Mouse (Mus musculus) kidney, adult 2 months (tissue): ENCODE measurements at regions not wholly inside any gene's neighbourhood (a gene's known extent, or its start where the extent isn't known, plus 50 kb on each side); places are given as distances from the start of the nearest gene placed in this dataset.

Experiments
- DNase-seq: peaks from one replicate; pipeline ENCODE4 v3.0.0; 2021
- H3K27ac ChIP-seq: fragments of 200-500 bp; 2 replicates; pipeline ENCODE4 v1.5.1; 2012; ENCODE audit warnings: low read depth, low read length, control low read depth, inconsistent platforms; ENCODE audit not compliant: insufficient read depth
- H3K27me3 ChIP-seq: fragments of 200-500 bp; replicated peaks from 2 replicates; pipeline ENCODE4 v1.6.1; 2012; ENCODE audit warnings: mild to moderate bottlenecking, moderate library complexity, low read length, inconsistent platforms; ENCODE audit not compliant: control insufficient read depth, insufficient read depth
- H3K36me3 ChIP-seq: fragments of 200-500 bp; 2 replicates; pipeline ENCODE4 v1.6.1; 2012; ENCODE audit warnings: mild to moderate bottlenecking, moderate library complexity, low read length, inconsistent platforms; ENCODE audit not compliant: control insufficient read depth, insufficient read depth
- H3K4me1 ChIP-seq: fragments of 200-500 bp; 2 replicates; pipeline ENCODE4 v1.6.1; 2011; ENCODE audit warnings: low read length; ENCODE audit not compliant: control insufficient read depth, insufficient read depth
- H3K4me3 ChIP-seq: fragments of 200-500 bp; 2 replicates; pipeline ENCODE4 v1.5.1; 2011; ENCODE audit warnings: mild to moderate bottlenecking, low read depth, low read length, control low read depth; ENCODE audit not compliant: insufficient read depth
- CTCF ChIP-seq: fragments of 200-500 bp; conservative IDR thresholded peaks from 2 replicates; pipeline ENCODE4 v1.5.1; 2011; ENCODE audit warnings: low read depth, mild to moderate bottlenecking, control low read depth, low read length, moderate library complexity, mixed read lengths; ENCODE audit not compliant: insufficient read depth, insufficient read length
- POLR2A ChIP-seq: fragments of 200-500 bp; IDR thresholded peaks from one replicate; pipeline ENCODE4 v1.6.1; 2011; ENCODE audit warnings: low read depth, low read length, control low read depth
- WGBS: fragments of 180-500 bp; shearing (Covaris S2); methylation state at CpG from one replicate; pipeline ENCODE4 v1.1.7; 2018; 5-methylcytosine and 5-hydroxymethylcytosine counted together

- Histone ChIP-seq H3K27me3 (no peaks in the 10 kb centered on the region), H3K36me3 (no peaks in the 10 kb centered on the region), H3K4me3 (no peak overlapping the region), H3K27ac (no peak overlapping the region), H3K4me1 (no peaks in the 10 kb centered on the region)
- no peak for DNase-seq
- 67% methylated on average over 3 of the region's 3 CpGs for WGBS
- TF ChIP-seq POLR2A = no peak
- no peak for TF ChIP-seq CTCF
Measured at GRCm38 (mm10) chr3:140707591-140708131, 504.5 kb downstream of the Pdha2 start.

DNA sequence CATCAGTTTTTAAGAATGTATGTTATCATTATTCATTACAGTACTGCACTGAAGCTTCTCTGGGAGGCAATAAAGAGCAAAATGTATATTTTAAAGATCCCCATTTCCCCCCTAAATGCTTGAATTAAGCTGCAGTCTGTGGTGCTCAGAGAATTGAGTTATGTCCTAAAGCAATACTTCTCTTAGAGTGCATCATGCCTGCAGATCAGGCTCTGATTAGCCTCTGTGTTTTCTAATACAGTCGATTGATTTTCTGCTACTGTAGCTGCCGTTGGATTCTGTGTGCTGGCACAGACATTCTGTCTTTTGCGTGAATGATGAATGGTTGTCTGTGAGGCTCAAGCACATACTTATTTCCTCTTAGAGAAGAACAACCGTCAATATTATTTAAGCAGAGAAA, 505.4 kb downstream of the Pdha2 start:
- DNase-seq = no peak
- Histone ChIP-seq H3K4me3 (no peak overlapping the region), H3K27me3 (no peaks in the 10 kb centered on the region), H3K4me1 (no peaks in the 10 kb centered on the region), H3K36me3 (no peaks in the 10 kb centered on the region), H3K27ac (no peak overlapping the region)
- 69% methylated on average over 4 of the region's 4 CpGs for WGBS
- no peak for TF ChIP-seq CTCF
- TF ChIP-seq POLR2A = no peak

DNA sequence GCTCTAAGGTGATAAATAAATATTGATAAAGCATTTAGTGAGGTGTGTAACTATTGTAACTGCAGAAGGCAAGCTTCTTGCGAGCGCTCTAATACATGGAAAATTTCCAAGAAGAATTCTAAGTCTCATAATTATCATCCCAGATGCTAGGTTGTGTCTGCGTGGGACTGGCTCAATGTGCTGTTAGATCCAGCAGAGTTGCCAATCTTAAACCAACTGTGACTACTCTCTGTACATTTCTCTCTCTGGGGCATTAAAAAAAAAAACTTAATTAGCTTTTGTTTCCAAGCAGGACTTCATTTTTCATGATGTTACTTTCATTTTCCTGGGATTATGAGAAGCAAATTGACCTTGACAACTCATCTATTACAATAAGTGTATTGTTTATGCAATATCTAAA, 506.6 kb downstream of the Pdha2 start:
- Histone ChIP-seq H3K4me3 (no peak overlapping the region), H3K27ac (no peak overlapping the region), H3K4me1 (no peaks in the 10 kb centered on the region), H3K36me3 (no peaks in the 10 kb centered on the region), H3K27me3 (no peaks in the 10 kb centered on the region)
- no peak for DNase-seq
- 86% methylated on average over 3 of the region's 3 CpGs for WGBS
- no peak for TF ChIP-seq POLR2A
- no peak for TF ChIP-seq CTCF

- no peaks in the 10 kb centered on the region for H3K27me3 ChIP-seq
- H3K4me1 ChIP-seq = no peaks in the 10 kb centered on the region
- H3K4me3 ChIP-seq = no peak overlapping the region
- no peaks in the 10 kb centered on the region for H3K36me3 ChIP-seq
- TF ChIP-seq CTCF (no peak), POLR2A (no peak)
- 57% methylated on average over 5 of the region's 5 CpGs for WGBS
- DNase-seq = no peak
- H3K27ac ChIP-seq = no peak overlapping the region
Measured at GRCm38 (mm10) chr3:140702929-140703328, 509.2 kb downstream of the Pdha2 start.

DNA sequence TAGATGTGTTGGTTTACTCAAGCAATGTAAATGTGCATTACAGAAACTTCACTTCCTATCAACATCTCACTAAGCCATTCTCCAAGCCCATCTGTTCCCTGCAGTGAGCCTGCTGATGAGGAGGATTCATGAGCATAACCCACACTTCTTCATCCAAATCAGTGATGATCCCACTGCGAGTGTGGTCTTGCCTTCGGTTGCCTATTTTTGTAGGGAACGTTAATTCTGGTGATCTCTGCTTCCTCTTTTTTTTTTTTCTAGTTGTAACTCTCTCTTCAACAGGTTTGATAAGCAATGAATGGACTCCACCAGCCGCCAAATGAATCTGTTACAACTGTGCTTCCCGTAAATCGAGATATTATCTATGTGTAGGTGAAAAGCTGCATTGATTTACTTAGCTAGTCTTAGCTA, 509.9 kb downstream of the Pdha2 start:
- TF ChIP-seq CTCF (no peak), POLR2A (no peak)
- no peak for DNase-seq
- Histone ChIP-seq H3K4me1 (no peaks in the 10 kb centered on the region), H3K27ac (no peak overlapping the region), H3K4me3 (no peak overlapping the region), H3K36me3 (no peaks in the 10 kb centered on the region), H3K27me3 (no peaks in the 10 kb centered on the region)
- 83% methylated on average over 6 of the region's 6 CpGs for WGBS

GRCm38 (mm10) chr3:140697295-140697694, 514.9 kb downstream of the Pdha2 start:
- TF ChIP-seq POLR2A (no peak), CTCF (no peak)
- H3K4me3 ChIP-seq = no peak overlapping the region
- H3K27ac ChIP-seq = no peak overlapping the region
- no peak for DNase-seq
- H3K27me3 ChIP-seq = no peaks in the 10 kb centered on the region
- no peaks in the 10 kb centered on the region for H3K4me1 ChIP-seq
- 92% methylated on average over 3 of the region's 3 CpGs for WGBS
- H3K36me3 ChIP-seq = no peaks in the 10 kb centered on the region

- DNase-seq = no peak
- Histone ChIP-seq H3K4me1 (no peaks in the 10 kb centered on the region), H3K27me3 (no peaks in the 10 kb centered on the region), H3K4me3 (no peak overlapping the region), H3K27ac (no peak overlapping the region), H3K36me3 (no peaks in the 10 kb centered on the region)
- WGBS = 72% methylated on average over 3 of the region's 3 CpGs
- TF ChIP-seq POLR2A = no peak
- TF ChIP-seq CTCF = no peak
Measured at GRCm38 (mm10) chr3:140682794-140683193, 529.4 kb downstream of the Pdha2 start.
